In the genomic region with DNA sequence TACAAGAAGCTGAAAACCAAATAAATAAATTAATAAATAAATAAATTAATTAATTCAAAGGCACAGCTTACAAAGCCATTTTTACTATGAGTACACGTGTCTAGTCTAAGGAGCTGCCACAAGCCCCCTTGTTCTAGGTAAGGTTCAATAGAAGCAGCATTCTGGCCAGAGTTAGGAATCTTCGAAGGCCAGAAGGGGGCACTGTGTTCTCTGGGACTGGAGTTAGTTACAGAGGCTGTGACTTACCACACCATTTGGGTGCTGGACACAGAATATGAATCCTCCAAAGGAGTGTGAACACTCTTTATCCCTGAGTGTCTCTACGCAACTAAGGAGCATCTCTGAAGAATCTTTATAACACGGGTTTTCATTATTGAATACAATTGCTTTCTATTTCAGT, we compare ENCODE assay signal across 8 mouse cellular contexts. TPM values are rescaled to one million over a fixed set of nuclear protein-coding genes. Genes with fewer than 3 reads are reported as not detected.
A peak's percentile ranks its signal among the peaks of the same experiment; 100 is the strongest.
DNase-seq lines count a peak whose midpoint lies in the region; ATAC-seq and TF ChIP-seq lines count a peak whose summit lies in the region.

No protein-coding gene starts in this region.

- H3K4me1 ChIP-seq in forebrain, postnatal 0 days (ENCODE audit: insufficient read depth): no peaks in the 10 kb centered on the region
- no peaks in the 10 kb centered on the region for H3K4me1 ChIP-seq in forebrain, embryonic 10.5 days
- no peaks in the 10 kb centered on the region for H3K4me1 ChIP-seq in midbrain, embryonic 14.5 days (ENCODE audit: control insufficient read depth, insufficient read depth, low read length)
- H3K4me1 ChIP-seq in midbrain, embryonic 16.5 days (ENCODE audit: control insufficient read depth, insufficient read depth, low read length): no peaks in the 10 kb centered on the region
- H3K4me1 ChIP-seq in midbrain, postnatal 0 days (ENCODE audit: insufficient read depth, low read length): no peaks in the 10 kb centered on the region
- no peaks in the 10 kb centered on the region for H3K4me1 ChIP-seq in hindbrain, embryonic 12.5 days

- H3K27me3 ChIP-seq in forebrain, postnatal 0 days (ENCODE audit: insufficient read depth, low read length): no peaks in the 10 kb centered on the region
- H3K27me3 ChIP-seq in forebrain, embryonic 10.5 days (ENCODE audit: poor library complexity, severe bottlenecking): no peaks in the 10 kb centered on the region
- no peaks in the 10 kb centered on the region for H3K27me3 ChIP-seq in midbrain, embryonic 14.5 days (ENCODE audit: control insufficient read depth, insufficient read depth, low read length)
- no peaks in the 10 kb centered on the region for H3K27me3 ChIP-seq in midbrain, embryonic 16.5 days (ENCODE audit: control insufficient read depth, insufficient read depth, low read depth, low read length)
- no peaks in the 10 kb centered on the region for H3K27me3 ChIP-seq in midbrain, postnatal 0 days (ENCODE audit: insufficient read depth, low read length)
- no peaks in the 10 kb centered on the region for H3K27me3 ChIP-seq in hindbrain, embryonic 12.5 days

- no peak for ATAC-seq in forebrain, postnatal 0 days
- no peak for ATAC-seq in midbrain, embryonic 14.5 days (ENCODE audit: low FRiP score, low TSS enrichment)
- ATAC-seq in midbrain, embryonic 16.5 days: no peak
- ATAC-seq in midbrain, postnatal 0 days (ENCODE audit: low FRiP score): no peak
- no peak for ATAC-seq in hindbrain, embryonic 12.5 days (ENCODE audit: low FRiP score)

- DNase-seq in forebrain, postnatal 0 days: no peak
- no peak for DNase-seq in forebrain, embryonic 10.5 days (ENCODE audit: extremely low spot score, low spot score)
- DNase-seq in midbrain, embryonic 14.5 days: peak; percentile 56
- peak; percentile 61 for DNase-seq in embryo, embryonic 10 days (ENCODE audit: low spot score)
- peak; percentile 20 for DNase-seq in midbrain, postnatal 0 days (ENCODE audit: low spot score)
- no peak for DNase-seq in ovary, postnatal 10 days (ENCODE audit: low spot score)

- H3K9me3 ChIP-seq in forebrain, postnatal 0 days (ENCODE audit: low read length): no peaks in the 10 kb centered on the region
- H3K9me3 ChIP-seq in forebrain, embryonic 10.5 days: no peaks in the 10 kb centered on the region
- no peaks in the 10 kb centered on the region for H3K9me3 ChIP-seq in midbrain, embryonic 14.5 days (ENCODE audit: control insufficient read depth, low read length)
- no peaks in the 10 kb centered on the region for H3K9me3 ChIP-seq in midbrain, embryonic 16.5 days (replicated peaks; ENCODE audit: control insufficient read depth, low read length, poor library complexity, severe bottlenecking)
- no peaks in the 10 kb centered on the region for H3K9me3 ChIP-seq in midbrain, postnatal 0 days (ENCODE audit: low read length)
- no peaks in the 10 kb centered on the region for H3K9me3 ChIP-seq in hindbrain, embryonic 12.5 days (replicated peaks)

- TF ChIP-seq CTCF in forebrain, postnatal 0 days (IDR thresholded peaks at IDR 0.05; ENCODE audit: low read depth): peak; percentile 55
- peak; percentile 60 for TF ChIP-seq CTCF in midbrain, postnatal 0 days (IDR thresholded peaks at IDR 0.05)

- H3K4me2 ChIP-seq in forebrain, postnatal 0 days (ENCODE audit: low read depth): no peak overlapping the region
- H3K4me2 ChIP-seq in midbrain, embryonic 14.5 days (ENCODE audit: low read length): no peak overlapping the region
- no peak overlapping the region for H3K4me2 ChIP-seq in midbrain, embryonic 16.5 days (ENCODE audit: low read length)
- no peak overlapping the region for H3K4me2 ChIP-seq in midbrain, postnatal 0 days (ENCODE audit: low read depth, low read length, poor library complexity, severe bottlenecking)
- no peak overlapping the region for H3K4me2 ChIP-seq in hindbrain, embryonic 12.5 days (replicated peaks)

- H3K27ac ChIP-seq in forebrain, postnatal 0 days (ENCODE audit: low read depth, low read length): no peak overlapping the region
- H3K27ac ChIP-seq in forebrain, embryonic 10.5 days: no peak overlapping the region
- H3K27ac ChIP-seq in midbrain, embryonic 14.5 days (replicated peaks; ENCODE audit: low read depth, low read length): no peak overlapping the region
- H3K27ac ChIP-seq in midbrain, embryonic 16.5 days (ENCODE audit: low read length): no peak overlapping the region
- no peak overlapping the region for H3K27ac ChIP-seq in midbrain, postnatal 0 days (ENCODE audit: low read depth, low read length)
- H3K27ac ChIP-seq in hindbrain, embryonic 12.5 days: no peak overlapping the region

- no peak overlapping the region for H3K4me3 ChIP-seq in forebrain, postnatal 0 days (ENCODE audit: low read depth, low read length)
- no peak overlapping the region for H3K4me3 ChIP-seq in forebrain, embryonic 10.5 days
- no peak overlapping the region for H3K4me3 ChIP-seq in midbrain, embryonic 14.5 days (replicated peaks; ENCODE audit: low read depth, low read length)
- H3K4me3 ChIP-seq in midbrain, embryonic 16.5 days (ENCODE audit: low read depth, low read length): no peak overlapping the region
- no peak overlapping the region for H3K4me3 ChIP-seq in midbrain, postnatal 0 days (ENCODE audit: low read depth, low read length)
- H3K4me3 ChIP-seq in hindbrain, embryonic 12.5 days: no peak overlapping the region

- H3K9ac ChIP-seq in forebrain, postnatal 0 days: no peak overlapping the region
- no peak overlapping the region for H3K9ac ChIP-seq in midbrain, embryonic 14.5 days (replicated peaks; ENCODE audit: low read length)
- no peak overlapping the region for H3K9ac ChIP-seq in midbrain, embryonic 16.5 days (ENCODE audit: low read depth, low read length)
- H3K9ac ChIP-seq in midbrain, postnatal 0 days (replicated peaks; ENCODE audit: low read length, poor library complexity, severe bottlenecking): no peak overlapping the region
- H3K9ac ChIP-seq in hindbrain, embryonic 12.5 days: no peak overlapping the region

- 83% methylated on average over 4 of the region's 4 CpGs for WGBS in forebrain, postnatal 0 days
- WGBS in forebrain, embryonic 10.5 days: 86% methylated on average over 4 of the region's 4 CpGs
- WGBS in midbrain, embryonic 14.5 days: 79% methylated on average over 4 of the region's 4 CpGs
- 86% methylated on average over 4 of the region's 4 CpGs for WGBS in midbrain, embryonic 16.5 days
- 85% methylated on average over 4 of the region's 4 CpGs for WGBS in midbrain, postnatal 0 days
- WGBS in hindbrain, embryonic 12.5 days: 82% methylated on average over 4 of the region's 4 CpGs

- H3K36me3 ChIP-seq in forebrain, postnatal 0 days (ENCODE audit: insufficient read depth): peaks cover 65% of the 10 kb centered on the region
- H3K36me3 ChIP-seq in forebrain, embryonic 10.5 days (replicated peaks): peaks cover 89% of the 10 kb centered on the region
- peaks cover 82% of the 10 kb centered on the region for H3K36me3 ChIP-seq in midbrain, embryonic 14.5 days (ENCODE audit: control insufficient read depth, insufficient read depth, low read length)
- peaks cover 13% of the 10 kb centered on the region; the same call in 1 of the 2 replicates for H3K36me3 ChIP-seq in midbrain, embryonic 16.5 days (ENCODE audit: control insufficient read depth, insufficient read depth, low read length)
- peaks cover 43% of the 10 kb centered on the region for H3K36me3 ChIP-seq in midbrain, postnatal 0 days (ENCODE audit: insufficient read depth, low read length)
- H3K36me3 ChIP-seq in hindbrain, embryonic 12.5 days: peaks cover 72% of the 10 kb centered on the region

RNA-seq across cellular contexts. Expression of a gene that starts 23.7 kb away (rescaled TPM):
- total RNA-seq in forebrain, postnatal 0 days (2014; rRNA removed): 110 and 131 TPM in 2 replicates
- polyA plus RNA-seq in forebrain, postnatal 0 days (2015; fragmentation: Nextera tagmentation; extraction: Ambion mirVana): 118 and 128 TPM in 2 replicates
- polyA plus RNA-seq in forebrain, embryonic 10.5 days (2016; fragmentation: Nextera tagmentation; extraction: Ambion mirVana): 116 and 126 TPM in 2 replicates
- 154 and 171 TPM in 2 replicates for polyA plus RNA-seq in midbrain, embryonic 14.5 days (2014; fragmentation: Nextera tagmentation; extraction: Ambion mirVana)
- polyA plus RNA-seq in midbrain, embryonic 16.5 days (2015; fragmentation: Nextera tagmentation; extraction: Ambion mirVana): 152 and 157 TPM in 2 replicates
- 148 and 155 TPM in 2 replicates for total RNA-seq in midbrain, postnatal 0 days (2014; rRNA removed)
- 121 and 122 TPM in 2 replicates for polyA plus RNA-seq in midbrain, postnatal 0 days (2015; fragmentation: Nextera tagmentation; extraction: Ambion mirVana)
- 190 and 204 TPM in 2 replicates for polyA plus RNA-seq in hindbrain, embryonic 12.5 days (2016; fragmentation: Nextera tagmentation; extraction: Ambion mirVana)

RNA-seq across cellular contexts. Expression of a gene that starts 57.4 kb away (rescaled TPM):
- 0.29 and 1.0 TPM in 2 replicates for total RNA-seq in forebrain, postnatal 0 days (2014; rRNA removed)
- polyA plus RNA-seq in forebrain, postnatal 0 days (2015; fragmentation: Nextera tagmentation; extraction: Ambion mirVana): 1.3 and 2.0 TPM in 2 replicates
- polyA plus RNA-seq in forebrain, embryonic 10.5 days (2016; fragmentation: Nextera tagmentation; extraction: Ambion mirVana): 0.67 and 0.73 TPM in 2 replicates
- 0.64 and 0.77 TPM in 2 replicates for polyA plus RNA-seq in midbrain, embryonic 14.5 days (2014; fragmentation: Nextera tagmentation; extraction: Ambion mirVana)
- 0.80 and 1.0 TPM in 2 replicates for polyA plus RNA-seq in midbrain, embryonic 16.5 days (2015; fragmentation: Nextera tagmentation; extraction: Ambion mirVana)
- total RNA-seq in midbrain, postnatal 0 days (2014; rRNA removed): 0.14 and 0.38 TPM in 2 replicates
- 1.5 and 3.4 TPM in 2 replicates for polyA plus RNA-seq in midbrain, postnatal 0 days (2015; fragmentation: Nextera tagmentation; extraction: Ambion mirVana)
- 0.61 and 1.6 TPM in 2 replicates for polyA plus RNA-seq in hindbrain, embryonic 12.5 days (2016; fragmentation: Nextera tagmentation; extraction: Ambion mirVana)

Comparison
In these comparisons a context has a peak if more than half of its experiments do, and no peak if none do; other contexts are left out.
1. DNase-seq: peak in midbrain, embryonic 14.5 days (single experiment), embryo, embryonic 10 days (single experiment) and midbrain, postnatal 0 days (single experiment); none in forebrain, postnatal 0 days (single experiment), forebrain, embryonic 10.5 days (single experiment) and ovary, postnatal 10 days (single experiment).